Comparison of ENCODE assay signal across 8 mouse cellular contexts in genomic region chr19:22596715-22597114, GRCm38 (mm10).
DNase-seq lines count a peak whose midpoint lies in the region.

No protein-coding gene starts in this region.

- peak; percentile 45 to 60 for DNase-seq in cerebellum, adult 18-20 months
- DNase-seq in cerebellum, adult 11 months, result no peak
- DNase-seq in lung, postnatal 10 days, result peak; percentile 2
- no peak for DNase-seq in lung, postnatal 36 days
- DNase-seq in left cerebral cortex, adult 8-10 months (ENCODE audit: low spot score in 2 of 2), result peak; percentile 34 to 81
- DNase-seq in telencephalon, adult 2 months (ENCODE audit: low read depth, low spot score), result peak; percentile 78
- no peak for DNase-seq in kidney, postnatal 14 days
- DNase-seq in heart, adult 18-20 months, result no peak

Comparison
In these comparisons a context has a peak if more than half of its experiments do, and no peak if none do; other contexts are left out.
1. DNase-seq: peak in cerebellum, adult 18-20 months (2 of 2), lung, postnatal 10 days (single experiment), left cerebral cortex, adult 8-10 months (2 of 2) and telencephalon, adult 2 months (single experiment); none in cerebellum, adult 11 months (single experiment), lung, postnatal 36 days (single experiment), kidney, postnatal 14 days (single experiment) and heart, adult 18-20 months (0 of 2).